Mouse (Mus musculus) left cerebral cortex, adult 18-20 months (tissue): Measurements from ENCODE around the gene Flywch2. TPM values are rescaled to one million over a fixed set of nuclear protein-coding genes. Genes with fewer than 3 reads are reported as not detected.
"Not testable (repeated sequence)": the region's sequence is repeated elsewhere in the genome, so short reads cannot be mapped to it uniquely, and the experiment has no call there.

ENCODE experiments used
- DNase-seq, 2 experiments: peaks; one replicate each; pipeline ENCODE4 v3.0.0; 2021 to 2022; ENCODE audit warnings: low spot score in 2 of 2, mixed read lengths in 1 of 2
- total RNA-seq, 2 experiments: library from RNA; stranded (reverse); gene quantifications; 2 replicates each; pipeline ENCODE4 v1.2.3; 2021

The Flywch2 gene
- total RNA-seq, 2 experiments from 2014 or later: 11.7 to 14.2 TPM

- peak in 1 of 2 experiments; percentile 25 for DNase-seq
Observed at GRCm38 (mm10) chr17:23791079-23791357, 5.1 kb upstream of the Flywch2 start.

GRCm38 (mm10) chr17:23790269-23791078 lies 4.6 kb upstream of the Flywch2 start, which contains the start of gene Srrm2:
TSS of gene Srrm2 (plus strand) at chr17:23790532.
- DNase-seq: peak; percentile 53 to 59

GRCm38 (mm10) chr17:23789749-23790268 lies 3.9 kb upstream of the Flywch2 start:
- DNase-seq: no peak

GRCm38 (mm10) chr17:23788973-23789372 lies 3.1 kb upstream of the Flywch2 start:
- DNase-seq: no peak

GRCm38 (mm10) chr17:23786510-23786931 lies 640 bp upstream of the Flywch2 start:
- peak; percentile 18 to 28 for DNase-seq

- no peak for DNase-seq
Observed at GRCm38 (mm10) chr17:23783352-23783751, 2.5 kb downstream of the Flywch2 start.

- DNase-seq: no peak
Observed at GRCm38 (mm10) chr17:23778447-23778846, 7.4 kb downstream of the Flywch2 start.

- DNase-seq: no peak
Observed at GRCm38 (mm10) chr17:23777141-23777540, 8.7 kb downstream of the Flywch2 start.

- no peak for DNase-seq
Observed at GRCm38 (mm10) chr17:23776216-23776615, 9.7 kb downstream of the Flywch2 start.

- DNase-seq: peak; percentile 83 to 84
Observed at GRCm38 (mm10) chr17:23774090-23774489, 11.8 kb downstream of the Flywch2 start.

GRCm38 (mm10) chr17:23773676-23774075 lies 12.2 kb downstream of the Flywch2 start:
- no peak for DNase-seq

- not testable (repeated sequence) for DNase-seq
Observed at GRCm38 (mm10) chr17:23772219-23772556, 13.7 kb downstream of the Flywch2 start.

- peak; percentile 98 to 99 for DNase-seq
Observed at GRCm38 (mm10) chr17:23771284-23772218, 14.3 kb downstream of the Flywch2 start, which contains the start of gene Flywch1. TSS of gene Flywch1 (minus strand) at chr17:23771602.

- peak in 1 of 2 experiments; percentile 43 for DNase-seq
Observed at GRCm38 (mm10) chr17:23770896-23771283, 15.0 kb downstream of the Flywch2 start.

- DNase-seq: no peak
Observed at GRCm38 (mm10) chr17:23770493-23770892, 15.4 kb downstream of the Flywch2 start.

GRCm38 (mm10) chr17:23762976-23763375 lies 22.9 kb downstream of the Flywch2 start:
- no peak for DNase-seq

GRCm38 (mm10) chr17:23761155-23761554 lies 24.7 kb downstream of the Flywch2 start:
- DNase-seq: no peak

GRCm38 (mm10) chr17:23760231-23760630 lies 25.6 kb downstream of the Flywch2 start:
- DNase-seq: no peak

- DNase-seq: no peak
Observed at GRCm38 (mm10) chr17:23758801-23759200, 27.1 kb downstream of the Flywch2 start.

- DNase-seq: no peak
Observed at GRCm38 (mm10) chr17:23757581-23757980, 28.3 kb downstream of the Flywch2 start.

GRCm38 (mm10) chr17:23755689-23756088 lies 30.2 kb downstream of the Flywch2 start:
- DNase-seq: no peak
